Mouse (Mus musculus) ES-E14 (cell line): ENCODE data around the gene Mapk7. TPM values are rescaled to one million over a fixed set of nuclear protein-coding genes. Genes with fewer than 3 reads are reported as not detected.

Experiments
- DNase-seq: peaks from one replicate; pipeline ENCODE4 v3.0.0-alpha.2; 2013; ENCODE audit warnings: low read depth, low spot score
- H3K27ac ChIP-seq: 2 replicates; pipeline ENCODE4 v1.5.1; 2012; ENCODE audit warnings: low read depth, mild to moderate bottlenecking, low read length, moderate library complexity, mixed read lengths; ENCODE audit not compliant: poor library complexity, insufficient read depth, severe bottlenecking
- H3K36me3 ChIP-seq: 2 replicates; pipeline ENCODE4 v1.6.1; 2012; ENCODE audit warnings: mild to moderate bottlenecking, low read length, moderate library complexity, mixed read lengths; ENCODE audit not compliant: control insufficient read depth, poor library complexity, insufficient read depth, severe bottlenecking
- H3K4me1 ChIP-seq, 2 experiments: fragments of 150-350 bp in 1 of 2; sonication (generic) in 1 of 2; 2 replicates each; pipeline ENCODE4 v1.6.1; 2012; ENCODE audit warnings: low read length in 2 of 2, mild to moderate bottlenecking in 1 of 2, mixed read lengths in 1 of 2; ENCODE audit not compliant: control insufficient read depth in 2 of 2, insufficient read depth in 2 of 2, poor library complexity in 1 of 2
- H3K4me3 ChIP-seq, 2 experiments: fragments of 150-350 bp in 1 of 2; sonication (generic) in 1 of 2; 2 replicates each; pipeline ENCODE4 v1.5.1; 2012; ENCODE audit warnings: low read length in 2 of 2, low read depth in 1 of 2, mild to moderate bottlenecking in 1 of 2, mixed read lengths in 1 of 2; ENCODE audit not compliant: insufficient read depth in 1 of 2, poor library complexity in 1 of 2, severe bottlenecking in 1 of 2
- H3K9ac ChIP-seq: 2 replicates; pipeline ENCODE4 v1.6.1; 2012; ENCODE audit warnings: low read depth, mild to moderate bottlenecking, low read length, mixed read lengths; ENCODE audit not compliant: poor library complexity, insufficient read depth, severe bottlenecking
- H3K9me3 ChIP-seq: fragments of 150-350 bp; sonication (generic); 2 replicates; pipeline ENCODE4 v1.6.1; 2012; ENCODE audit warnings: low read depth, mild to moderate bottlenecking, low read length; ENCODE audit not compliant: control insufficient read depth, insufficient read depth
- CHD2 ChIP-seq: IDR thresholded peaks from 2 replicates; pipeline ENCODE4 v1.6.1; 2014; ENCODE audit warnings: mild to moderate bottlenecking, low read depth, low read length, inconsistent platforms
- HCFC1 ChIP-seq: IDR thresholded peaks from 2 replicates; pipeline ENCODE4 v1.6.1; 2012; ENCODE audit warnings: low read length, inconsistent platforms, borderline replicate concordance; ENCODE audit not compliant: insufficient read depth
- MAFK ChIP-seq: IDR thresholded peaks from 2 replicates; pipeline ENCODE4 v1.6.1; 2014; ENCODE audit warnings: mild to moderate bottlenecking, low read depth, low read length, inconsistent platforms; ENCODE audit not compliant: insufficient read depth
- ZC3H11A ChIP-seq: IDR thresholded peaks from 2 replicates; pipeline ENCODE4 v1.6.1; 2012; ENCODE audit warnings: low read depth, mild to moderate bottlenecking, inconsistent platforms, low read length, borderline replicate concordance
- ZNF384 ChIP-seq: IDR thresholded peaks from 2 replicates; pipeline ENCODE4 v1.6.1; 2012; ENCODE audit warnings: low read depth, low read length, inconsistent platforms
- in situ Hi-C, 2 experiments: fragments of 600-800 bp; cut with MboI; formaldehyde crosslinking; loops; one replicate each; pipeline ENCODE4 v1.15.1; 2025; ENCODE audit warnings: low sequenced_read_pairs in 2 of 2, inconsistent platforms in 1 of 2; ENCODE audit not compliant: unreplicated experiment in 2 of 2
- total RNA-seq: library from RNA; depleted of rRNA; stranded (reverse); fragments of 300-350 nt; gene quantifications from 2 replicates; pipeline ENCODE4 v1.2.3, GENCODE M21; 2012; rRNA removed

The Mapk7 gene
- 24.8 and 25.3 TPM in 2 replicates for total RNA-seq

- Histone ChIP-seq H3K36me3 (peaks cover 29% of the 10 kb centered on the region), H3K4me3 (peak within 1 kb of the TSS; percentile 81 to 90), H3K9ac (peak within 1 kb of the TSS; percentile 89), H3K9me3 (no peaks in the 10 kb centered on the region), H3K27ac (peak within 1 kb of the TSS; percentile 75; the same call in 1 of the 2 replicates), H3K4me1 (peaks cover 0 to 6% of the 10 kb centered on the region in 2 experiments; a peak in 2 of 4 replicates)
- in situ Hi-C loops, result no loop called here
- DNase-seq, result peak; percentile 97
- TF ChIP-seq CHD2 (no peak), ZNF384 (no peak), MAFK (no peak), HCFC1 (no peak), ZC3H11A (no peak)
Observed at GRCm38 (mm10) chr11:61494129-61494997, at the start of gene Mapk7. TSS of gene Mapk7 (minus strand) at chr11:61494406.

- in situ Hi-C loops, result no loop called here
- no peak overlapping the region for H3K4me3 ChIP-seq
- TF ChIP-seq MAFK (no peak), CHD2 (no peak)
- peaks cover 17% of the 10 kb centered on the region for H3K36me3 ChIP-seq
- no peaks in the 10 kb centered on the region for H3K9me3 ChIP-seq
- peaks cover 0 to 35% of the 10 kb centered on the region in 2 experiments; a peak in 3 of 4 replicates for H3K4me1 ChIP-seq
- H3K9ac ChIP-seq, result no peak overlapping the region
- H3K27ac ChIP-seq, result no peak overlapping the region
- DNase-seq, result no peak
Observed at GRCm38 (mm10) chr11:61541106-61541505, 46.9 kb upstream of the Mapk7 start.

- TF ChIP-seq ZNF384 (no peak), MAFK (no peak), ZC3H11A (no peak), CHD2 (no peak), HCFC1 (no peak)
- in situ Hi-C loops, result no loop called here
- H3K9ac ChIP-seq, result no peak overlapping the region
- peaks cover 0 to 35% of the 10 kb centered on the region in 2 experiments; a peak in 3 of 4 replicates for H3K4me1 ChIP-seq
- DNase-seq, result no peak
- H3K27ac ChIP-seq, result no peak overlapping the region
- peaks cover 16% of the 10 kb centered on the region for H3K36me3 ChIP-seq
- H3K4me3 ChIP-seq, result no peak overlapping the region
- no peaks in the 10 kb centered on the region for H3K9me3 ChIP-seq
Observed at GRCm38 (mm10) chr11:61540642-61541041, 46.4 kb upstream of the Mapk7 start.

- Histone ChIP-seq H3K27ac (peak overlapping the region; percentile 4; the same call in 1 of the 2 replicates), H3K4me3 (no peak overlapping the region), H3K4me1 (peaks cover 0 to 31% of the 10 kb centered on the region in 2 experiments; a peak in 3 of 4 replicates), H3K9me3 (no peaks in the 10 kb centered on the region), H3K9ac (no peak overlapping the region; the same call in 1 of the 2 replicates), H3K36me3 (peaks cover 17% of the 10 kb centered on the region)
- DNase-seq, result no peak
- TF ChIP-seq MAFK (no peak), HCFC1 (no peak), ZNF384 (no peak), ZC3H11A (no peak), CHD2 (no peak)
- in situ Hi-C loops, result no loop called here
Observed at GRCm38 (mm10) chr11:61537362-61537761, 43.2 kb upstream of the Mapk7 start.
